Mouse (Mus musculus) CH12.LX (cell line): Measurements from ENCODE around the gene Kcnn3. TPM values are rescaled to one million over a fixed set of nuclear protein-coding genes. Genes with fewer than 3 reads are reported as not detected.

Source experiments
- DNase-seq: peaks from one replicate; pipeline ENCODE4 v3.0.0-alpha.2; 2013; ENCODE audit errors: extremely low read depth
- H3K27ac ChIP-seq: 2 replicates; pipeline ENCODE4 v1.5.1; 2012; ENCODE audit warnings: low read depth, mild to moderate bottlenecking, control low read depth, moderate library complexity; ENCODE audit not compliant: insufficient read depth
- H3K27me3 ChIP-seq: replicated peaks from 2 replicates; pipeline ENCODE3; 2012; ENCODE audit warnings: inconsistent platforms
- H3K36me3 ChIP-seq, 2 experiments: replicated peaks in 1 of 2; 2 replicates each; pipeline versions ENCODE3 to v1.6.1; 2012; ENCODE audit warnings: inconsistent platforms in 1 of 2, low read length in 1 of 2, mild to moderate bottlenecking in 1 of 2, mixed read lengths in 1 of 2, moderate library complexity in 1 of 2; ENCODE audit not compliant: control insufficient read depth in 1 of 2, insufficient read depth in 1 of 2
- H3K4me1 ChIP-seq, 2 experiments: 2 replicates each; pipeline ENCODE4 v1.6.1; 2012; ENCODE audit warnings: inconsistent platforms in 1 of 2, moderate library complexity in 1 of 2; ENCODE audit not compliant: insufficient read depth in 2 of 2, control insufficient read depth in 1 of 2
- H3K4me2 ChIP-seq: 2 replicates; pipeline ENCODE4 v1.6.1; 2012; ENCODE audit warnings: low read depth, mild to moderate bottlenecking, control low read depth; ENCODE audit not compliant: poor library complexity, insufficient read depth, severe bottlenecking
- H3K4me3 ChIP-seq, 3 experiments: fragments of 150-350 bp in 1 of 3; sonication (generic) in 1 of 3; replicated peaks in 1 of 3; 2 replicates each; pipeline versions ENCODE3 to v1.5.1; 2011 to 2012; ENCODE audit warnings: low read depth in 2 of 3, low read length in 2 of 3, mild to moderate bottlenecking in 2 of 3, moderate library complexity in 2 of 3, control low read depth in 1 of 3, improper control_type of control experiment in 1 of 3, inconsistent platforms in 1 of 3, mixed read lengths in 1 of 3; ENCODE audit not compliant: poor library complexity in 1 of 3
- H3K79me2 ChIP-seq: replicated peaks from 2 replicates; pipeline ENCODE4 v1.6.1; 2012; ENCODE audit warnings: mild to moderate bottlenecking, moderate library complexity; ENCODE audit not compliant: control insufficient read depth, poor library complexity, insufficient read depth, severe bottlenecking; ENCODE audit errors: extremely low read depth
- H3K9ac ChIP-seq: 2 replicates; pipeline ENCODE4 v1.6.1; 2012; ENCODE audit warnings: low read depth, mild to moderate bottlenecking, control low read depth, moderate library complexity; ENCODE audit not compliant: insufficient read depth
- H3K9me3 ChIP-seq: replicated peaks from 2 replicates; pipeline ENCODE3; 2012; ENCODE audit warnings: low read length, inconsistent platforms, mixed read lengths
- CTCF ChIP-seq, 2 experiments: IDR thresholded peaks in 1 of 2; conservative IDR thresholded peaks in 1 of 2; 2 replicates each; pipeline ENCODE4 v1.5.1; 2011 to 2012; ENCODE audit warnings: low read depth in 2 of 2, low read length in 2 of 2, improper control_type of control experiment in 1 of 2, inconsistent platforms in 1 of 2, mild to moderate bottlenecking in 1 of 2, moderate library complexity in 1 of 2
- ETS1 ChIP-seq: conservative IDR thresholded peaks from 2 replicates; pipeline ENCODE4 v1.6.1; 2012; ENCODE audit warnings: low read depth, mild to moderate bottlenecking, inconsistent platforms, low read length, improper control_type of control experiment, moderate library complexity
- GABPA ChIP-seq: IDR thresholded peaks from 2 replicates; pipeline ENCODE4 v1.6.1; 2012; ENCODE audit warnings: low read depth, low read length, improper control_type of control experiment, inconsistent platforms; ENCODE audit not compliant: insufficient replicate concordance
- JUN ChIP-seq: IDR thresholded peaks from 2 replicates; pipeline ENCODE4 v1.6.1; 2011; ENCODE audit warnings: low read depth, mild to moderate bottlenecking, low read length, improper control_type of control experiment, moderate library complexity; ENCODE audit not compliant: insufficient read depth
- MAX ChIP-seq: IDR thresholded peaks from 2 replicates; pipeline ENCODE4 v1.6.1; 2011; ENCODE audit warnings: low read length, improper control_type of control experiment
- NELFE ChIP-seq: IDR thresholded peaks from 2 replicates; pipeline ENCODE4 v1.6.1; 2011; ENCODE audit warnings: low read depth, low read length, improper control_type of control experiment
- NRF1 ChIP-seq: IDR thresholded peaks from 2 replicates; pipeline ENCODE4 v1.6.1; 2014; ENCODE audit warnings: low read depth, mild to moderate bottlenecking, inconsistent platforms, low read length, improper control_type of control experiment, moderate library complexity
- PAX5 ChIP-seq: IDR thresholded peaks from 2 replicates; pipeline ENCODE4 v1.6.1; 2012; ENCODE audit warnings: low read length, inconsistent platforms, mixed read lengths
- POLR2AphosphoS2 ChIP-seq: IDR thresholded peaks from 2 replicates; pipeline ENCODE4 v1.6.1; 2011; ENCODE audit warnings: low read depth, low read length, improper control_type of control experiment
- RAD21 ChIP-seq: IDR thresholded peaks from 2 replicates; pipeline ENCODE4 v1.6.1; 2011; ENCODE audit warnings: low read depth, mild to moderate bottlenecking, low read length, improper control_type of control experiment, moderate library complexity
- RCOR1 ChIP-seq: conservative IDR thresholded peaks from 2 replicates; pipeline ENCODE4 v1.6.1; 2012; ENCODE audit warnings: low read depth, mild to moderate bottlenecking, inconsistent platforms, low read length, improper control_type of control experiment
- TBP ChIP-seq: conservative IDR thresholded peaks from 2 replicates; pipeline ENCODE4 v1.6.1; 2011; ENCODE audit warnings: low read depth, low read length, improper control_type of control experiment
- USF1 ChIP-seq: IDR thresholded peaks from 2 replicates; pipeline ENCODE4 v1.6.1; 2014; ENCODE audit warnings: low read depth, mild to moderate bottlenecking, inconsistent platforms, low read length, improper control_type of control experiment
- ZNF384 ChIP-seq: IDR thresholded peaks from 2 replicates; pipeline ENCODE4 v1.6.1; 2012; ENCODE audit warnings: low read depth, low read length, improper control_type of control experiment, inconsistent platforms
- dilution Hi-C: fragments of 300-500 bp; cut with MboI; formaldehyde crosslinking; loops from 2 replicates; pipeline ENCODE4 v1.14.3; 2020; ENCODE audit warnings: low sequenced_read_pairs; ENCODE audit not compliant: extremely low pct_unique_long_range_greater_than_20kb, extremely low pct_ligation_motif_present
- in situ Hi-C: fragments of 300-500 bp; cut with MboI; formaldehyde crosslinking; loops from 3 replicates; pipeline ENCODE4 v1.14.3; 2019; ENCODE audit warnings: low sequenced_read_pairs, low pct_ligation_motif_present, low pct_unique_long_range_greater_than_20kb, mixed read lengths
- polyA plus RNA-seq: library from polyadenylated mRNA; unstranded; fragments of >175 nt; gene quantifications from 2 replicates; pipeline ENCODE4 v1.2.1, GENCODE M21; 2012; ENCODE audit warnings: low read depth; ENCODE audit not compliant: insufficient read length
- total RNA-seq, 2 experiments: library from RNA; depleted of rRNA; stranded (reverse); fragments of 300-350 nt in 1 of 2; fragments of >200 nt in 1 of 2; gene quantifications; 2 replicates each; pipeline ENCODE4 v1.2.3; 2012 to 2014

Kcnn3 gene
- total and polyA plus RNA-seq, 3 experiments: 0.06 TPM; not detected in 2

GRCm38 (mm10) chr3:89603300-89603699 lies 83.3 kb downstream of the Kcnn3 start:
- peaks cover 9% of the 10 kb centered on the region for H3K9me3 ChIP-seq
- H3K27me3 ChIP-seq: no peaks in the 10 kb centered on the region
- H3K4me1 ChIP-seq: peaks cover 0 to 30% of the 10 kb centered on the region in 2 experiments; a peak in 2 of 4 replicates
- H3K36me3 ChIP-seq: no peaks in the 10 kb centered on the region
- H3K9ac ChIP-seq: no peak overlapping the region
- H3K4me3 ChIP-seq: no peak overlapping the region
- no peak overlapping the region for H3K27ac ChIP-seq
- no peak for DNase-seq
- no peak for TF ChIP-seq MAX
- in situ Hi-C loops: no loop called here
- H3K4me2 ChIP-seq: no peak overlapping the region
- dilution Hi-C loops: no loop called here
- H3K79me2 ChIP-seq: no peaks in the 10 kb centered on the region

- H3K9me3 ChIP-seq: no peaks in the 10 kb centered on the region
- H3K36me3 ChIP-seq: no peaks in the 10 kb centered on the region
- H3K27ac ChIP-seq: no peak overlapping the region
- H3K4me2 ChIP-seq: no peak overlapping the region
- peaks cover 0 to 30% of the 10 kb centered on the region in 2 experiments; a peak in 2 of 4 replicates for H3K4me1 ChIP-seq
- no peak for TF ChIP-seq USF1
- TF ChIP-seq TBP: no peak
- no peak for TF ChIP-seq POLR2AphosphoS2
- TF ChIP-seq NRF1: no peak
- TF ChIP-seq NELFE: no peak
- TF ChIP-seq RAD21: no peak
- TF ChIP-seq JUN: no peak
- no peaks in the 10 kb centered on the region for H3K79me2 ChIP-seq
- in situ Hi-C loops: no loop called here
- H3K9ac ChIP-seq: no peak overlapping the region
- DNase-seq: peak; percentile 52
- H3K4me3 ChIP-seq: no peak overlapping the region
- dilution Hi-C loops: no loop called here
- no peaks in the 10 kb centered on the region for H3K27me3 ChIP-seq
Observed at GRCm38 (mm10) chr3:89605235-89605634, 85.3 kb downstream of the Kcnn3 start.

DNA sequence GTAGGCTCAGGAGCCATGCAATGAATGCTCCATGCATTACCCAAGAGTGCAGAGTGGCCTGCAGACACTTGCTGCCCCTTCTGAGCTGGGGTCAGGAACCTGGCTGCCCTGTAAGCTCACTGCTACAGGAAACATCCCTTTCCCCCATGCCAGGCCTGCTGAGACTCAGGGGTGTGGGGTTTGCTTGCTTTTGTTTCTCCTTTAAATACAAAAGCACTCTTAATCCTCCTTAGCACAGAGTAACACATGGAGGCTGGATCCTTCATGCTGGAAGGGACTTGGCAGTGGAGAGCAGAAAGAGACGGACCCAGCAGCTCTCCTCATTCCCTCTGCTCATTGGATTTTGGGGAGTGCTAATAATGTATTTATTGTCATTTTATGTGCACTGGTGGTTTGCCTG lies 87.4 kb downstream of the Kcnn3 start:
- Histone ChIP-seq H3K27me3 (no peaks in the 10 kb centered on the region), H3K4me2 (no peak overlapping the region), H3K36me3 (no peaks in the 10 kb centered on the region), H3K9me3 (no peaks in the 10 kb centered on the region), H3K9ac (no peak overlapping the region), H3K4me3 (no peak overlapping the region), H3K4me1 (peaks cover 2 to 27% of the 10 kb centered on the region in 2 experiments; a peak in 2 of 4 replicates), H3K79me2 (no peaks in the 10 kb centered on the region), H3K27ac (no peak overlapping the region)
- TF ChIP-seq USF1 (no peak), CTCF (conservative IDR thresholded peaks at IDR 0.05 in 1 of 2, IDR thresholded peaks at IDR 0.05 in 1 of 2; ENCODE audit: low read depth in 2 of 2, low read length in 2 of 2) (no peak), RCOR1 (no peak), PAX5 (no peak), ZNF384 (no peak), ETS1 (no peak), GABPA (no peak), RAD21 (no peak)
- in situ Hi-C loops (no loop called here), dilution Hi-C loops (no loop called here)
- DNase-seq: no peak
